Mouse (Mus musculus) limb, embryonic 13.5 days (tissue): Measurements from ENCODE around the gene Prss53. TPM values are rescaled to one million over a fixed set of nuclear protein-coding genes. Genes with fewer than 3 reads are reported as not detected.

Source experiments
- ATAC-seq: fragments of 200-750 bp; cut with Nextera tagmentation; 2 replicates; pipeline ENCODE4 v1.8.0; 2017; ENCODE audit warnings: low read depth, moderate number of reproducible peaks, moderate TSS enrichment; ENCODE audit not compliant: low FRiP score
- H3K27ac ChIP-seq: fragments of 300-500 bp; sonication (generic); 2 replicates; pipeline ENCODE4 v1.5.1; 2015; ENCODE audit warnings: inconsistent platforms, mild to moderate bottlenecking, moderate library complexity
- H3K27me3 ChIP-seq: fragments of 300-500 bp; sonication (generic); 2 replicates; pipeline ENCODE4 v1.6.1; 2015; ENCODE audit warnings: mild to moderate bottlenecking, inconsistent platforms
- H3K36me3 ChIP-seq: fragments of 300-500 bp; sonication (generic); 2 replicates; pipeline ENCODE4 v1.6.1; 2015; ENCODE audit warnings: inconsistent platforms, mild to moderate bottlenecking, moderate library complexity
- H3K4me1 ChIP-seq: fragments of 300-500 bp; sonication (generic); 2 replicates; pipeline ENCODE4 v1.6.1; 2015; ENCODE audit warnings: inconsistent platforms
- H3K4me2 ChIP-seq: fragments of 300-500 bp; sonication (generic); replicated peaks from 2 replicates; pipeline ENCODE4 v1.6.1; 2015; ENCODE audit warnings: inconsistent platforms, mild to moderate bottlenecking, moderate library complexity
- H3K4me3 ChIP-seq: fragments of 300-500 bp; sonication (generic); 2 replicates; pipeline ENCODE4 v1.5.1; 2015; ENCODE audit warnings: moderate library complexity, mild to moderate bottlenecking, inconsistent platforms
- H3K9ac ChIP-seq: fragments of 300-500 bp; sonication (generic); 2 replicates; pipeline ENCODE4 v1.6.1; 2015; ENCODE audit warnings: mild to moderate bottlenecking, inconsistent platforms
- H3K9me3 ChIP-seq: fragments of 300-500 bp; sonication (generic); 2 replicates; pipeline ENCODE4 v1.6.1; 2016; ENCODE audit warnings: inconsistent platforms
- WGBS: fragments of 180-500 bp; shearing (Covaris S2); methylation state at CpG from one replicate; pipeline ENCODE4 v1.1.7; 2015; 5-methylcytosine and 5-hydroxymethylcytosine counted together
- polyA plus RNA-seq: library from polyadenylated mRNA; unstranded; fragments of >200 nt; fragmentation: Nextera tagmentation; extraction: Ambion mirVana; gene quantifications from 2 replicates; pipeline ENCODE4 v1.2.1, GENCODE M21; 2015

Prss53 gene
- 1.9 and 2.1 TPM in 2 replicates for polyA plus RNA-seq

- no peaks in the 10 kb centered on the region for H3K9me3 ChIP-seq
- H3K27ac ChIP-seq, result no peak within 1 kb of the TSS
- WGBS, result 19% methylated on average over 4 of the region's 4 CpGs
- no peak within 1 kb of the TSS for H3K4me2 ChIP-seq
- no peak for ATAC-seq
- no peak within 1 kb of the TSS for H3K4me3 ChIP-seq
- peaks cover 15% of the 10 kb centered on the region for H3K4me1 ChIP-seq
- H3K9ac ChIP-seq, result no peak within 1 kb of the TSS
- H3K27me3 ChIP-seq, result no peaks in the 10 kb centered on the region
- H3K36me3 ChIP-seq, result peaks cover 71% of the 10 kb centered on the region
Measured at GRCm38 (mm10) chr7:127890798-127891197, at the start of gene Prss53. Gene Prss53, minus strand, starts transcription at chr7:127890970.

- H3K27me3 ChIP-seq, result no peaks in the 10 kb centered on the region
- H3K4me2 ChIP-seq, result peak overlapping the region; percentile 83
- peak overlapping the region; percentile 88 for H3K9ac ChIP-seq
- H3K9me3 ChIP-seq, result no peaks in the 10 kb centered on the region
- H3K4me1 ChIP-seq, result peaks cover 16% of the 10 kb centered on the region
- ATAC-seq, result no peak
- peak overlapping the region; percentile 73 for H3K4me3 ChIP-seq
- H3K36me3 ChIP-seq, result no peaks in the 10 kb centered on the region
- 57% methylated on average over 18 of the region's 18 CpGs for WGBS
- no peak overlapping the region for H3K27ac ChIP-seq
Measured at GRCm38 (mm10) chr7:127936216-127936884, 45.6 kb upstream of the Prss53 start.

- peak overlapping the region; percentile 39; the same call in 1 of the 2 replicates for H3K27ac ChIP-seq
- H3K9ac ChIP-seq, result peak overlapping the region; percentile 88
- H3K4me2 ChIP-seq, result peak overlapping the region; percentile 83
- H3K27me3 ChIP-seq, result no peaks in the 10 kb centered on the region; the same call in 1 of the 2 replicates
- H3K36me3 ChIP-seq, result no peaks in the 10 kb centered on the region
- H3K4me3 ChIP-seq, result peak overlapping the region; percentile 73
- H3K9me3 ChIP-seq, result no peaks in the 10 kb centered on the region
- peak; percentile 62 for ATAC-seq
- H3K4me1 ChIP-seq, result peaks cover 16% of the 10 kb centered on the region
- WGBS, result 1% methylated on average over 38 of the region's 38 CpGs
Measured at GRCm38 (mm10) chr7:127935748-127936159, 45.0 kb upstream of the Prss53 start.

- no peaks in the 10 kb centered on the region for H3K36me3 ChIP-seq
- whole genome bisulfite sequencing, result 6% methylated on average over 32 of the region's 32 CpGs
Measured at GRCm38 (mm10) chr7:127935028-127935722, 44.4 kb upstream of the Prss53 start.

GRCm38 (mm10) chr7:127934075-127934474 is 43.3 kb upstream of the Prss53 start:
- H3K36me3 ChIP-seq, result no peaks in the 10 kb centered on the region
- H3K4me1 ChIP-seq, result peaks cover 22% of the 10 kb centered on the region
- ATAC-seq, result no peak
- no peak overlapping the region for H3K9ac ChIP-seq
- no peak overlapping the region for H3K4me2 ChIP-seq
- H3K27ac ChIP-seq, result no peak overlapping the region
- peaks cover 17% of the 10 kb centered on the region for H3K27me3 ChIP-seq
- H3K9me3 ChIP-seq, result no peaks in the 10 kb centered on the region
- no peak overlapping the region for H3K4me3 ChIP-seq
- 83% methylated on average over 5 of the region's 5 CpGs for WGBS

More at GRCm38 (mm10) chr7:127935028-127935722, 44.4 kb upstream of the Prss53 start:
- ATAC-seq, result peak; percentile 95
- Histone ChIP-seq H3K27ac (peak overlapping the region; percentile 39; the same call in 1 of the 2 replicates), H3K9me3 (no peaks in the 10 kb centered on the region), H3K9ac (peak overlapping the region; percentile 88), H3K4me2 (peak overlapping the region; percentile 83), H3K4me1 (peaks cover 16% of the 10 kb centered on the region), H3K4me3 (peak overlapping the region; percentile 73), H3K27me3 (peaks cover 6% of the 10 kb centered on the region)

- H3K4me3 ChIP-seq, result no peak overlapping the region
- H3K36me3 ChIP-seq, result no peaks in the 10 kb centered on the region
- H3K27ac ChIP-seq, result no peak overlapping the region
- peaks cover 33% of the 10 kb centered on the region for H3K27me3 ChIP-seq
- no peak overlapping the region for H3K4me2 ChIP-seq
- 0 out of 2 replicates have a peak overlapping the region, but pooled peaks have one; percentile 8 for H3K9ac ChIP-seq
- no peak for ATAC-seq
- peaks cover 28% of the 10 kb centered on the region for H3K4me1 ChIP-seq
- H3K9me3 ChIP-seq, result no peaks in the 10 kb centered on the region
- 19% methylated on average over 13 of the region's 13 CpGs for WGBS
Measured at GRCm38 (mm10) chr7:127932273-127933031, 41.7 kb upstream of the Prss53 start.

- H3K9ac ChIP-seq, result no peak overlapping the region
- no peak overlapping the region for H3K4me3 ChIP-seq
Measured at GRCm38 (mm10) chr7:127931351-127932135, 40.8 kb upstream of the Prss53 start.

GRCm38 (mm10) chr7:127930636-127931035 is 39.9 kb upstream of the Prss53 start:
- Histone ChIP-seq H3K9ac (no peak overlapping the region), H3K36me3 (peaks cover 15% of the 10 kb centered on the region), H3K27ac (no peak overlapping the region), H3K4me2 (no peak overlapping the region), H3K9me3 (no peaks in the 10 kb centered on the region), H3K4me3 (no peak overlapping the region), H3K4me1 (peaks cover 21% of the 10 kb centered on the region), H3K27me3 (peaks cover 34% of the 10 kb centered on the region)
- WGBS, result 80% methylated on average over 5 of the region's 5 CpGs
- no peak for ATAC-seq

More at GRCm38 (mm10) chr7:127931351-127932135, 40.8 kb upstream of the Prss53 start:
- Histone ChIP-seq H3K4me1 (peaks cover 28% of the 10 kb centered on the region), H3K27me3 (peaks cover 34% of the 10 kb centered on the region), H3K27ac (no peak overlapping the region), H3K9me3 (no peaks in the 10 kb centered on the region), H3K4me2 (no peak overlapping the region), H3K36me3 (peaks cover 6% of the 10 kb centered on the region)
- WGBS, result 44% methylated on average over 13 of the region's 13 CpGs
- ATAC-seq, result no peak

- Histone ChIP-seq H3K36me3 (peaks cover 23% of the 10 kb centered on the region), H3K4me2 (peak within 1 kb of the TSS; percentile 56), H3K27me3 (peaks cover 34% of the 10 kb centered on the region), H3K9me3 (no peaks in the 10 kb centered on the region), H3K27ac (no peak within 1 kb of the TSS), H3K9ac (peak within 1 kb of the TSS; percentile 54), H3K4me1 (peaks cover 19% of the 10 kb centered on the region), H3K4me3 (peak within 1 kb of the TSS; percentile 38)
- 8% methylated on average over 6 of the region's 6 CpGs for WGBS
- ATAC-seq, result no peak
Measured at GRCm38 (mm10) chr7:127929923-127930322, 39.2 kb upstream of the Prss53 start, which contains the start of gene Prss8. Gene Prss8, minus strand, starts transcription at chr7:127930104.

GRCm38 (mm10) chr7:127928596-127928995 is 37.8 kb upstream of the Prss53 start:
- Histone ChIP-seq H3K36me3 (peaks cover 33% of the 10 kb centered on the region), H3K4me1 (peaks cover 12% of the 10 kb centered on the region), H3K27ac (no peak overlapping the region), H3K4me3 (peak overlapping the region; percentile 38), H3K27me3 (peaks cover 34% of the 10 kb centered on the region), H3K9me3 (no peaks in the 10 kb centered on the region), H3K4me2 (peak overlapping the region; percentile 56), H3K9ac (peak overlapping the region; percentile 54; the same call in 1 of the 2 replicates)
- no peak for ATAC-seq
- 40% methylated on average over 5 of the region's 5 CpGs for WGBS

GRCm38 (mm10) chr7:127927726-127928125 is 37.0 kb upstream of the Prss53 start:
- peaks cover 41% of the 10 kb centered on the region for H3K36me3 ChIP-seq
- WGBS, result 91% methylated on average over 11 of the region's 11 CpGs
- no peak for ATAC-seq
- H3K9ac ChIP-seq, result no peak overlapping the region
- no peaks in the 10 kb centered on the region for H3K9me3 ChIP-seq
- H3K27ac ChIP-seq, result no peak overlapping the region
- H3K27me3 ChIP-seq, result peaks cover 34% of the 10 kb centered on the region
- H3K4me3 ChIP-seq, result no peak overlapping the region
- no peak overlapping the region for H3K4me2 ChIP-seq
- peaks cover 12% of the 10 kb centered on the region for H3K4me1 ChIP-seq
